Mouse (Mus musculus) mouse embryonic stem cell (cell line): Measurements from ENCODE around the gene Crygb.

Source experiments
- in situ Hi-C, 2 experiments: fragments of 300-500 bp; cut with MboI; formaldehyde crosslinking; loops; 1 replicate in 1 of 2; 3 replicates in 1 of 2; pipeline ENCODE4 v1.14.3; 2019 to 2020; ENCODE audit warnings: low sequenced_read_pairs in 2 of 2, low pct_unique_long_range_greater_than_20kb in 1 of 2, mixed read lengths in 1 of 2; ENCODE audit not compliant: unreplicated experiment in 1 of 2

Gene Crygb

GRCm38 (mm10) chr1:65082188-65082587 lies at the start of gene Crygb:
Gene Crygb (minus strand): TSS chr1:65082288.
- in situ Hi-C loops, result no loop called here

- in situ Hi-C loops, result no loop called here
Observed at GRCm38 (mm10) chr1:65131671-65132070, 49.6 kb upstream of the Crygb start.

GRCm38 (mm10) chr1:65130226-65130625 lies 48.1 kb upstream of the Crygb start:
- in situ Hi-C loops, result no loop called here

- in situ Hi-C loops, result no loop called here
Observed at GRCm38 (mm10) chr1:65129634-65130180, 47.6 kb upstream of the Crygb start.

GRCm38 (mm10) chr1:65122574-65123372 lies 40.7 kb upstream of the Crygb start, which contains the start of gene D630023F18Rik:
Gene D630023F18Rik (minus strand): TSS chr1:65123214.
- in situ Hi-C loops, result no loop called here

GRCm38 (mm10) chr1:65119438-65119837 lies 37.4 kb upstream of the Crygb start, which contains the start of gene Gm28845:
Gene Gm28845 (minus strand): TSS chr1:65119558.
- in situ Hi-C loops, result no loop called here

- in situ Hi-C loops, result no loop called here
Observed at GRCm38 (mm10) chr1:65118150-65118913, 36.2 kb upstream of the Crygb start.

- in situ Hi-C loops, result loop anchor here (5.0 kb wide), 1 partner anchor 64 kb away; no protein-coding TSS in a partner anchor
Observed at GRCm38 (mm10) chr1:65113536-65114172, 31.6 kb upstream of the Crygb start.

GRCm38 (mm10) chr1:65112807-65113196 lies 30.7 kb upstream of the Crygb start:
- in situ Hi-C loops, result loop anchor here (5.0 kb wide), 1 partner anchor 64 kb away; no protein-coding TSS in a partner anchor

- in situ Hi-C loops, result loop anchor here (5.0 kb wide), 1 partner anchor 65 kb away; no protein-coding TSS in a partner anchor
Observed at GRCm38 (mm10) chr1:65112031-65112806, 30.1 kb upstream of the Crygb start.

GRCm38 (mm10) chr1:65109756-65110435 lies 27.8 kb upstream of the Crygb start:
- in situ Hi-C loops, result loop anchor here (5.0 kb wide), 1 partner anchor 67 kb away; no protein-coding TSS in a partner anchor

- in situ Hi-C loops, result no loop called here
Observed at GRCm38 (mm10) chr1:65109196-65109595, 27.1 kb upstream of the Crygb start.

GRCm38 (mm10) chr1:65107654-65108279 lies 25.7 kb upstream of the Crygb start:
- in situ Hi-C loops, result no loop called here

- in situ Hi-C loops, result no loop called here
Observed at GRCm38 (mm10) chr1:65103273-65103672, 21.2 kb upstream of the Crygb start, which contains the start of gene Cryga. Gene Cryga (minus strand): TSS chr1:65103373.

GRCm38 (mm10) chr1:65096953-65097352 lies 14.9 kb upstream of the Crygb start:
- in situ Hi-C loops, result no loop called here

GRCm38 (mm10) chr1:65091566-65091965 lies 9.5 kb upstream of the Crygb start:
- in situ Hi-C loops, result no loop called here

GRCm38 (mm10) chr1:65090370-65090769 lies 8.3 kb upstream of the Crygb start:
- in situ Hi-C loops, result no loop called here
